Mouse (Mus musculus) C2C12 (cell line): ENCODE measurements around the gene Trmt11.

ENCODE experiments used
- CEBPB ChIP-seq: IDR thresholded peaks from one replicate; pipeline ENCODE4 v1.6.1; 2011; ENCODE audit warnings: low read depth, mild to moderate bottlenecking, control low read depth, moderate library complexity
- CTCF ChIP-seq: IDR thresholded peaks from one replicate; pipeline ENCODE4 v1.5.1; 2011; ENCODE audit not compliant: control insufficient read depth, insufficient read depth, insufficient read length
- FOSL1 ChIP-seq: IDR thresholded peaks from one replicate; pipeline ENCODE4 v1.8.0; 2011; ENCODE audit warnings: mild to moderate bottlenecking, low read length; ENCODE audit not compliant: poor library complexity, insufficient read depth, severe bottlenecking
- MAX ChIP-seq: IDR thresholded peaks from one replicate; pipeline ENCODE4 v1.6.1; 2011; ENCODE audit warnings: mild to moderate bottlenecking, control low read depth
- MYOD1 ChIP-seq: IDR thresholded peaks from one replicate; pipeline ENCODE4 v1.6.1; 2011; ENCODE audit warnings: low read depth; ENCODE audit not compliant: control insufficient read depth, insufficient read length
- MYOG ChIP-seq: IDR thresholded peaks from one replicate; pipeline ENCODE4 v1.6.1; 2011; ENCODE audit not compliant: control insufficient read depth, insufficient read length; ENCODE audit errors: extremely low read depth
- USF1 ChIP-seq: IDR thresholded peaks from one replicate; pipeline ENCODE4 v1.6.1; 2011; ENCODE audit warnings: low read depth, mild to moderate bottlenecking, control low read depth, moderate library complexity

GRCm38 (mm10) chr10:30503168-30503567 is 97.4 kb downstream of the Trmt11 start:
- no peak for TF ChIP-seq CTCF
- TF ChIP-seq USF1 = no peak
- TF ChIP-seq MAX = no peak
- TF ChIP-seq MYOD1 = no peak
- TF ChIP-seq MYOG = no peak
- no peak for TF ChIP-seq FOSL1
- TF ChIP-seq CEBPB = no peak
